Mouse (Mus musculus) kidney, adult 8-10 months (tissue): Measurements from ENCODE around the gene Cep350.

Experiments
- DNase-seq, 2 experiments: peaks; one replicate each; pipeline ENCODE4 v3.0.0; 2022

The Cep350 gene

GRCm38 (mm10) chr1:155973068-155973718 is at the start of gene Cep350:
Gene Cep350, minus strand, starts transcription at chr1:155973255.
- peak; percentile 97 for DNase-seq

GRCm38 (mm10) chr1:156020402-156020801 is 47.3 kb upstream of the Cep350 start:
- no peak for DNase-seq

DNA sequence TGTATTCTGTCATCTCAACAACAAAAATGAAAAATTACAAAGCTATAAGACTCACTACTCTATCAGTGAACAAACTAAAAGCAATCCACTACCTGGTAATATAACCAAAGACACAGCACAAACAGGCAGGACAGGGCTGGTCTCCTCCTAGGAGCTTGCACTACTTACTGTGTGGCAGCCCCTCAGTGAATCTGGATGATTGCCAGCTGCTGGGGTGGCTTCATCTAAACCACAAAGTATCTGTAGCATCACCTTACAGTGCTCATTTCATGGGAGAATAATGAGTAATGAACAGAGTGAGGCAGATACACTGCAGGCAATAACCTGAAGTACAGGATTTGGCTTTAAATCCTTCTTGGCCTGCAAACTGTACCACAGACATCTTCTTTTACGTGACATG is 46.7 kb upstream of the Cep350 start:
- no peak for DNase-seq

DNA sequence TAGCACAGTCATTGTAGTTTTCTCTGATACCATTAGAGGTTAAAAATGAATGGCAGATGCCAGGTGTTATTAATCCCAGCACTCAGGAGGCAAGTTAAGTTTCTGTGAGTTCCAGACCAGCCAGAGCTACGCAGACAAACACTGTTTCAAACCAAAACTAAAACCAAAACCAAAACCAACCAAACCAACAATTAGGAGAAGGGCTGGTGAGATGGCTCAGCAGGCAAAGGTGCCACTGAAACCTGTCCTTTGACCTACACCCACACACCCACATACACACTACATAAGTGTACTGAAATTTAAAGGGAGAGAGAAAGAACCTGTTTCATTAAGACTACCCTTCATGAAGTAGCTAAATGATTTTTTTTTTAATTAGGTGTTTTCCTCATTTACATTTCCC is 35.9 kb upstream of the Cep350 start:
- no peak for DNase-seq

DNA sequence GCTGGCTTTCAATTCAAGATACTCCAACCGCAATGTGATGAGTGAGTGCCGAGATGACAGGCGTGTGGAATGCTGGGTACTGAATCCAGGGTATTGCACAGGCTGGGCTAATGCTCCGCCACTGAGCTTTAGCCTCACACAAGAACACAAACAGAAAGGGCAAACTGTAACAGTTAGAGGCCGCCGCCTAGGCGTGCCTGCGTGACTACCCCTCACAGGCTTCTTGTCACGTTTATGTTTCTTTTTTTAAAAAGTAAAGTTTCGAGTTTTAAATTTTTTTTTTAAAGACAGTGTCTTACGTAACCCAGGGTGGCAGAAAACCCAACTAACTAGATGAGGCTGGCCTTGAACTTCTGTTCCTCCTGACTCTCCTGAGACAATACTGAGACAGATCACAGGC is 32.9 kb upstream of the Cep350 start:
- no peak for DNase-seq

DNA sequence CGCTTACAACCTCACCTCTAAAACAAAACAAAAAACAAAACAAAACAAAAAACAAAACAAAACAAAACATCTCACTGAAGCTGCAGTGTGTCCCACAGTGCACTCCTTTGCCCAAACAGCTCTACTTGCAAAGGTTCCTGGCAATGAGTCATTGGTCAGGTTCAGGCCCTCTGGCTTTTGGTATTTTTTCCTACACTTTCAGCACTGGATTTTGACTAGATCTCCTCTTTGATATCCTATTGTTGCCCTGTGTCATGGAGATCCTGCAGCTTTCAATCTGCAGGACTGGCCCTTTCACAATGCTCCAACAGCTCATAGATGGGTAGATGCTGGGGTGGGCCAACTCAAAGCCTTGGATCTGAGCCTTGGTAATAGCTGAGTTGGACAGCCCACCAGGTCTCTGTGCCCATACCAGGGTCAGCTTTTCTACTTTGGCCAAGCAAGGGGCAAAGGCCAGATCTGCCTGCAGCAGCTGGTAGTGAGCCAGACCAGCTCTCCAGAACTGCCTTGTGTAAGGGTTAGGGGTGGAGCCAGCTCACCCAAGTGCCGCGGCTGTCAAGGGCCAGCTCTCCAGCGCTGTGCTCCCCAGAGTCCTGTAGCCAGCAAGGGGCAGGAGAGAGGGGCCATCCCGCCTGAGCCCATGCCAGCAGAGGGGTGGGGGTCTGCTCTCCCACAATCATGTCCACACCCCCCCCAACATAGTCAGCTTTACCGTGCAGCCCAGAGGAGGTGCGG is 30.3 kb upstream of the Cep350 start:
- peak; percentile 72 to 74 for DNase-seq

GRCm38 (mm10) chr1:156002366-156002765 is 29.3 kb upstream of the Cep350 start:
- no peak for DNase-seq

DNA sequence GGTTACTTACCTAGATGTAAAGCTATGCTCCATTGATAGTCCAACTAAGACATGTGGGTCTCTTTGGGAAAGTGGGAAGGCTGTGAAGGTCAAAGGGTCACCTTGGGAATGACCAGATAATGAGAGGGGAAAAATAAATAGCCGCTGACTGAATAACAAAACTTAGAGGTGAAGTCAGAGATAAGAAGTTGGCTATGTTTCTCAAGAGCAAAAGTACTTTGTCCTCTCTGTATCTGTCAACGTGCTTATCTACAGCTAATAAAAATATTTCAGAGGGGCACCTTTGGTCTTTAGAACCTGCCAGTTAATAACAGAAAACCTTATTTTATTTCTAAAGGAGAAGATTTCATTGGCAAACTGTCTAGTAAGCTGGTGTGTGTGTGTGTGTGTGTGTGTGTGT is 22.6 kb upstream of the Cep350 start:
- DNase-seq, result no peak

GRCm38 (mm10) chr1:155994524-155994923 is 21.5 kb upstream of the Cep350 start:
- no peak for DNase-seq

DNA sequence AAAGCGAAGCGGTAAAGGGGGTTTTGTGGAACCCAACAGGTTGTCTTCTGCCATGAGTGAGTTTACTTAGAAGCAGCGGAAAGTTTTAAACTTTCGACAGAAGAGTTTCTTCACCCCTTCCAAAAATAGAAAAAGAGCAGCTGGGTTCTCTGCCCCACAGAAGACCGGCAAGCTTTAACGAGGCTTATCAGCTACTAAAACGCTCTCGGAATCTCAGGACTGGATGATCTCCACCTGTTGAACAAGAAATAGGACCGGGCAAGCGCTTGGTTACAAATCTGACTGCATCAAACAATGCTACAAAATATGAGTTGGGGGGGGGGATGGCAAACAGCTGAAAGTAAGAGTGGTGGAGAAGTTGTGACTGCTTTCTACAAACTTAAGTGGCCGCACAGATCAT is 17.3 kb upstream of the Cep350 start:
- DNase-seq, result no peak

GRCm38 (mm10) chr1:155989387-155989786 is 16.3 kb upstream of the Cep350 start:
- DNase-seq, result no peak

GRCm38 (mm10) chr1:155987625-155988024 is 14.6 kb upstream of the Cep350 start:
- DNase-seq, result no peak

DNA sequence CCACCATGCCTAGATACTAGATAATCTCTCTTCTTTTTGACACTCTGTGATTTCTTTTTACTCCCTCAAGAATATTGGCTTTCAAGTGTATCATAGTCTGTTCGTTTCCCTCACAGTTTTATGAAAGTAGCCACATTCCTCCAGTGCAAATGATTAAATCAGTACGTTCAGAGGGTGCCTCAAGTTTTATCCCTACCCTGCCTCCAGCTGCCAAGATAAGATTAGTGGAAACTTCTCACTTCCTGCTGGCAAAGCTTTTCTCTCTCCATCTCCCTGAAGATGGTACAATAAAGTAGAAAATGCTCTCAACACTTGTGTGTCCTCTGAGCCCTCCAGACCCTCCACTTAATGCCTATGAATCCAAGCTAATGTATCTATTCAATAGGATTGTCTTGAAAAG is 1.9 kb upstream of the Cep350 start:
- DNase-seq, result no peak

- DNase-seq, result peak in 1 of 2 experiments; percentile 16
Observed at GRCm38 (mm10) chr1:155973719-155974379, 794 bp upstream of the Cep350 start.

DNA sequence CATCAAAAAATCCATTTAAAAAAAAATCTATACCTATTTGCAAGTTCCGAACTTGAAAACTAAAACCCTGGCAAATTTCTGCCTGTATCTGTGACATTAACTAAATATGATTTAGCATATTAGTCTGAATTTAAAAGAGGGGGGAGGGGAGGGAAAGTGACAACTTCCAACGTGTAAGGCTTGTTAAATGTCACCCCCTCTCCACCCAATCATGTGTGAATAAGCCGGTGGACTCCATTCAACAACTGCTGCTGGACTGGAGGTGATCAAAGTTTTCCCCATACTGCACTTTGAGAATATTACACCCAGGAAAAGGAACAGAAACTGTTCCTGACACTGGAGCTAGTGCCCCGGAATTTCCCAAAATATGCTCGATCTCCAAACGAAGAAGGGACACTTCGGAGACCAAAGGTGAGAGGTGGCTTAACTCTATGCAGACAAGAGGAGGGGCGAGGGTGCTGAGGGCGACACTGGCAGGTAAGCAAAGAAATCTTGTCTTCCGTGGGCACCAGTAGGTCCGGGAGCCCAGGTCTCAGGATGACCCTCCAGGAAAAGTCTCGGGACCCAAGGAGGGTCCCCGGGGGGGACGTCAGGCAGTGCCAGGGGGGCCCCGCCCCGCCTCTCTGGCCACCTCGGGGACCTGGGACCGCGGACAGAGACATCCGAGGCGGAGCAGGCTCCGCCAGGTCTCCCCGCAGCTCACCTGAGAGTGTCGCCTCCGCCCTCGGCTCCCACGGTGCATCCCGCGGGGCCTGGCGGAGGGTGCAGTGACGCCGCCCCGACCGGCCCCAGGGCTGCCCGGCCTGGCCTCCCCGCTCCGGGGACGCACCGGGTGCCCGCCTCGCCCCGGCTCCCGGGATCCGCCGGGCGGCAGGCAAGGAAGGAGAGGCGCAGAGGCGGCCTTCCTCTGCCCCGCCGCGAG is 648 bp downstream of the Cep350 start:
- peak in 1 of 2 experiments; percentile 29 for DNase-seq

- DNase-seq, result no peak
Observed at GRCm38 (mm10) chr1:155949170-155949569, 23.9 kb downstream of the Cep350 start.

DNA sequence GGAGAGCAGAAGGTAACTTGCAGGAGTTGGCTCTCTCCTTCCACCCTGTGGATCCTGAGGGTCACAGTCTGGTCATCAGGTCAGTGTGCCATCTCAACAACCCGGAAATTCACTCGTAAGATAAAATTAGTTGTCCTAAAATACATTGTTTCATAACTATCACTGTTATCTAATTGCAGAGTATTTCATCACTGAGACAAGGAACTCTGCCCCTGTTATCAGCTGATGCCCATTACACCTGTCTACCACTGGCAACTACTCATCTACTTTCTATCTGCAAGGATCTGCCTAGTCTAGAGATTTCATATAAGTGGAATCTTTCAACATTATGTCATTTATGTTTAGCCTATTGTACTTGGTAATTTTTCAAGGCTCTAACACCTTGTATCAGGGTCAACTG is 28.7 kb downstream of the Cep350 start:
- DNase-seq, result no peak

GRCm38 (mm10) chr1:155937416-155937815 is 35.6 kb downstream of the Cep350 start:
- no peak for DNase-seq

DNA sequence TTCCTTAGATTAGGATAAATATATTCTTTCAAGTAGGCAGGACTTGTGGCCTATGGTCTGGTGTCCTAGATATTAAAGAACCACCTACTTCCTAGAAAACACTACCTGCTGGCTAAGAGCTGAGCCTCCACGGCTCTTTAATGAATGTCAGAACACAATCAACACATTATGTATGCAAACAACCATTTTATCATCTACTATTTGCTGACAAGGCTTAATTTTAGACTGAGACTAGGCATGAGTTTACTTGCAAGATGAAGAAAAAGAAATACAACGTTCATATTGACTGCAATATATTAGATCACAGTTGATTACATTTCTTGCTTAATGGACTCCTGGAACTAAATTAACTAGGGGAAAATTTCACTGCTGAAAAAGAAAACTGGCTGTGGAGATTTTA is 38.4 kb downstream of the Cep350 start:
- no peak for DNase-seq

DNA sequence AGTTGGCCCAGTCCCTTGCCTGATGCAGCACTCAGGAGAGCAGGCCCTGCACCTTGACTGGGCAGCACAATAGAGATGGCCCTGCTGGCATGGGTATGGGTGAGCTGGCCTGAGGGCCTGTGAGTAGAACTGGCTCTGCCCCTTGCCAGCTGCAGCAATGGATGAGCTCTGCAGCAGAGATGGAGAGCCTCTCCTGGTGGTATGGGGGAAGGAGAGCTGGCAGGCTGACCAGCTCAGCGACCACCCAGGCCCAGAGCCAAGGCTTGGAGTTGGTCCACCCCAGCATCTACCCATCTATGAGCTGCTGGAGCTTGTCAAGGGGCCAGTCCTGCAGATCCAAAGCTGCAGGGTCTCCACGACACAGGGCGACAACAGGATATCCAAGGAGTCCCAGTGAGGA is 69.5 kb downstream of the Cep350 start:
- DNase-seq, result no peak

- DNase-seq, result no peak
Observed at GRCm38 (mm10) chr1:155901348-155901747, 71.7 kb downstream of the Cep350 start.

DNA sequence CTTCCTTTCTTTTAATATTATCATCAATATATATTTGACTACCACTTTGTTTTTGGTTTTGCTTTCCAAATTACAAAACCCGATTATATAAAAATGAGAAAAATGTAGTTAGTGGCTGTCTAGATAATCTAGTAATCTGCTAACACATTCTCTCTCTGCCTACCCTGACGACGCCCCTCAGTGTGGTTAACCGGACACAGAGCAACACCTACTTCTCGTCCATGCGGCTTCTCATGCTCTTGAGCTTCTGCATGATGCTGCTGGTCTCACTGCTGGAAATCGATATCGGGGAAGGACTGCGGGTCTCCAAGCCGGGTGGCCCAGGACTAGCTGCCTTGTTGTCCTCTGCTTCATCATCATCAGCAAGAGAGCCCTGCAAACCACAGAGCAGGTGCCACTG is 78.7 kb downstream of the Cep350 start:
- DNase-seq, result no peak

- DNase-seq, result no peak
Observed at GRCm38 (mm10) chr1:155886846-155887245, 86.2 kb downstream of the Cep350 start.
